Mouse (Mus musculus): ENCODE data around the gene Iqcm. TPM values are rescaled to one million over a fixed set of nuclear protein-coding genes. Genes with fewer than 3 reads are reported as not detected.
"Not testable (repeated sequence)": the region's sequence is repeated elsewhere in the genome, so short reads cannot be mapped to it uniquely, and the experiment has no call there.

The Iqcm gene
- polyA plus RNA-seq (2012; rRNA removed): not detected in 2 replicates
- polyA plus RNA-seq (2014; fragmentation: Nextera tagmentation; extraction: Ambion mirVana): not detected in 2 replicates

- no peak within 1 kb of the TSS for H3K4me2 ChIP-seq (ENCODE audit: low read depth)
- H3K36me3 ChIP-seq (replicated peaks; ENCODE audit: control insufficient read depth, insufficient read depth, low read depth): no peaks in the 10 kb centered on the region
- DNase-seq (ENCODE audit: low read depth in 3 of 3, low spot score in 3 of 3) (no peak), ATAC-seq (ENCODE audit: insufficient read depth) (no peak)
- H3K27me3 ChIP-seq (ENCODE audit: control insufficient read depth, insufficient read depth, low read length): no peaks in the 10 kb centered on the region
- TF ChIP-seq CTCF (IDR thresholded peaks at IDR 0.05; ENCODE audit: low read depth) (no peak), EP300 (IDR thresholded peaks at IDR 0.05; ENCODE audit: low read depth) (no peak)
- no peak within 1 kb of the TSS for H3K27ac ChIP-seq
- H3K9ac ChIP-seq (replicated peaks): no peak within 1 kb of the TSS
- WGBS (ENCODE audit: insufficient replicate concordance): 66% methylated on average over 7 of the region's 7 CpGs
- no peaks in the 10 kb centered on the region for H3K4me1 ChIP-seq (replicated peaks; ENCODE audit: control insufficient read depth in 2 of 2, insufficient read depth in 2 of 2, low read length in 1 of 2)
- no peak within 1 kb of the TSS for H3K4me3 ChIP-seq (ENCODE audit: insufficient read depth in 1 of 2, low read depth in 2 of 2, low read length in 2 of 2)
- H3K9me3 ChIP-seq (ENCODE audit: control insufficient read depth, low read length): no peaks in the 10 kb centered on the region
Measured at GRCm38 (mm10) chr8:75448394-75448793, at the start of gene Iqcm. TSS of gene Iqcm (plus strand) at chr8:75448694.

DNA sequence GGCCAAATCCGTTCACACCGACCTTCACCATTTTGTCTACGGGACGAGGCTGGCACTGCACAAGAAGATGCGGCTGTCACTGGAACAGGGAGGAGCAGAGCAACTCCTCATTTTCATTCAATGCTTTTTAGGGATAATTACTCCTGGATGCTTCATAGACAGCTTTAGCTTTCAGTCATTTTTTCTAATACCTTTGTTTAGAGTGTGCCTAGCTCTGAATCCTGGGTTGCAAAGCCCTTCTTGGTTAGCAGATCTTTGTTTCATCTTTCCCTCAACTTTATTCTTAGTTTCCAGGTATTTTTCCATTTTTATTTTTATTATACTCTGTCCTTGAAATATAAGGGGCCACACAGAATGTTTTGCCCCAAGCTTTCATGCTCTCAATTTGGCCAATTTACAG, 42.0 kb upstream of the Iqcm start, which contains the start of gene Gm10358:
Gene Gm10358, minus strand, starts transcription at position 101 of the 400 bp plus-strand sequence.
- Histone ChIP-seq H3K4me2 (ENCODE audit: low read depth) (no peak within 1 kb of the TSS), H3K4me3 (ENCODE audit: insufficient read depth in 1 of 2, low read depth in 2 of 2, low read length in 2 of 2) (no peak within 1 kb of the TSS), H3K9me3 (ENCODE audit: control insufficient read depth, low read length) (no peaks in the 10 kb centered on the region), H3K9ac (replicated peaks) (no peak within 1 kb of the TSS), H3K27ac (no peak within 1 kb of the TSS), H3K4me1 (replicated peaks; ENCODE audit: control insufficient read depth in 2 of 2, insufficient read depth in 2 of 2, low read length in 1 of 2) (no peaks in the 10 kb centered on the region), H3K27me3 (ENCODE audit: control insufficient read depth, insufficient read depth, low read length) (no peaks in the 10 kb centered on the region), H3K36me3 (replicated peaks; ENCODE audit: control insufficient read depth, insufficient read depth, low read depth) (no peaks in the 10 kb centered on the region)
- TF ChIP-seq EP300 (IDR thresholded peaks at IDR 0.05; ENCODE audit: low read depth) (no peak), CTCF (IDR thresholded peaks at IDR 0.05; ENCODE audit: low read depth) (no peak)
- 70% methylated on average over 5 of the region's 5 CpGs for WGBS (ENCODE audit: insufficient replicate concordance)
- DNase-seq (ENCODE audit: low read depth in 3 of 3, low spot score in 3 of 3) (no peak), ATAC-seq (ENCODE audit: insufficient read depth) (no peak)

GRCm38 (mm10) chr8:75415696-75416095, 32.8 kb upstream of the Iqcm start:
- not testable (repeated sequence) for H3K9ac ChIP-seq (replicated peaks); H3K36me3 ChIP-seq (replicated peaks; ENCODE audit: control insufficient read depth, insufficient read depth, low read depth); H3K27ac ChIP-seq; H3K4me1 ChIP-seq (replicated peaks; ENCODE audit: control insufficient read depth in 2 of 2, insufficient read depth in 2 of 2, low read length in 1 of 2); H3K4me2 ChIP-seq (ENCODE audit: low read depth); H3K4me3 ChIP-seq (ENCODE audit: insufficient read depth in 1 of 2, low read depth in 2 of 2, low read length in 2 of 2); H3K9me3 ChIP-seq (ENCODE audit: control insufficient read depth, low read length); ATAC-seq (ENCODE audit: insufficient read depth); H3K27me3 ChIP-seq (ENCODE audit: control insufficient read depth, insufficient read depth, low read length); DNase-seq (ENCODE audit: low read depth in 3 of 3, low spot score in 3 of 3)
- WGBS (ENCODE audit: insufficient replicate concordance): 59% methylated on average over 3 of the region's 3 CpGs

GRCm38 (mm10) chr8:75476756-75477155, 28.3 kb downstream of the Iqcm start:
- DNase-seq (ENCODE audit: low read depth in 3 of 3, low spot score in 3 of 3) (no peak), ATAC-seq (ENCODE audit: insufficient read depth) (no peak)
- Histone ChIP-seq H3K4me1 (replicated peaks; ENCODE audit: control insufficient read depth in 2 of 2, insufficient read depth in 2 of 2, low read length in 1 of 2) (no peaks in the 10 kb centered on the region), H3K9ac (replicated peaks) (no peak overlapping the region), H3K27ac (no peak overlapping the region), H3K36me3 (replicated peaks; ENCODE audit: control insufficient read depth, insufficient read depth, low read depth) (no peaks in the 10 kb centered on the region), H3K4me3 (ENCODE audit: insufficient read depth in 1 of 2, low read depth in 2 of 2, low read length in 2 of 2) (no peak overlapping the region), H3K4me2 (ENCODE audit: low read depth) (no peak overlapping the region), H3K9me3 (ENCODE audit: control insufficient read depth, low read length) (no peaks in the 10 kb centered on the region), H3K27me3 (ENCODE audit: control insufficient read depth, insufficient read depth, low read length) (no peaks in the 10 kb centered on the region)
- 56% methylated on average over 1 of the region's 1 CpGs for WGBS (ENCODE audit: insufficient replicate concordance)
- TF ChIP-seq CTCF (IDR thresholded peaks at IDR 0.05; ENCODE audit: low read depth) (no peak), EP300 (IDR thresholded peaks at IDR 0.05; ENCODE audit: low read depth) (no peak)

GRCm38 (mm10) chr8:75489035-75489678, 40.7 kb downstream of the Iqcm start:
- ATAC-seq (ENCODE audit: insufficient read depth): no peak
- Histone ChIP-seq H3K4me1 (replicated peaks; ENCODE audit: control insufficient read depth in 2 of 2, insufficient read depth in 2 of 2, low read length in 1 of 2) (no peaks in the 10 kb centered on the region), H3K4me2 (ENCODE audit: low read depth) (no peak overlapping the region), H3K4me3 (ENCODE audit: insufficient read depth in 1 of 2, low read depth in 2 of 2, low read length in 2 of 2) (no peak overlapping the region), H3K9me3 (ENCODE audit: control insufficient read depth, low read length) (no peaks in the 10 kb centered on the region), H3K9ac (replicated peaks) (no peak overlapping the region), H3K27ac (no peak overlapping the region), H3K27me3 (ENCODE audit: control insufficient read depth, insufficient read depth, low read length) (no peaks in the 10 kb centered on the region), H3K36me3 (replicated peaks; ENCODE audit: control insufficient read depth, insufficient read depth, low read depth) (no peaks in the 10 kb centered on the region)
- WGBS (ENCODE audit: insufficient replicate concordance): 51% methylated on average over 13 of the region's 13 CpGs
- TF ChIP-seq EP300 (IDR thresholded peaks at IDR 0.05; ENCODE audit: low read depth) (no peak), CTCF (IDR thresholded peaks at IDR 0.05; ENCODE audit: low read depth) (no peak)
- DNase-seq (ENCODE audit: low read depth in 3 of 3, low spot score in 3 of 3): no peak
